Mouse (Mus musculus) thymus, postnatal 14 days (tissue): Measurements from ENCODE around the gene Dnajb1.

ENCODE experiments used
- DNase-seq: peaks from one replicate; pipeline ENCODE4 v3.0.0; 2021

The Dnajb1 gene

GRCm38 (mm10) chr8:83613695-83614094, 5.7 kb downstream of the Dnajb1 start:
- no peak for DNase-seq

DNA sequence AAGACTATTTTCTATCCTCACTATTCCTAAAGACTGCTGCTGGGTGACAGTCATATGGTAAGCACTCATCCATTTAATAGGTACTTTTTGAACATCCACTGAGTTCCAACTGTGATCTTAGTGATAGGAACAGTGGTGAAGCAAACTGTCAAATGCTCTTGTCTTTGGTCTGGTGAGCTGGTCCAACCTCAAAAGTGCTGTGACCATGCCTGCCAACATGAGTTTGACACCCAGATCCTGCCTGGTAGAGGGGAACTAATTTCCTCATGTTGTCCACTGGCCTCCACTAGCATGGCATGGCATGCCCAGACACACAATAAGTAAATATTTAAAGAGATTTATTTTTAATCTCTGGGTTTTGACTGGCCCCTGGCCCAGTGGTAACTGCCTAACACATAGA, 8.6 kb downstream of the Dnajb1 start:
- DNase-seq = no peak

DNA sequence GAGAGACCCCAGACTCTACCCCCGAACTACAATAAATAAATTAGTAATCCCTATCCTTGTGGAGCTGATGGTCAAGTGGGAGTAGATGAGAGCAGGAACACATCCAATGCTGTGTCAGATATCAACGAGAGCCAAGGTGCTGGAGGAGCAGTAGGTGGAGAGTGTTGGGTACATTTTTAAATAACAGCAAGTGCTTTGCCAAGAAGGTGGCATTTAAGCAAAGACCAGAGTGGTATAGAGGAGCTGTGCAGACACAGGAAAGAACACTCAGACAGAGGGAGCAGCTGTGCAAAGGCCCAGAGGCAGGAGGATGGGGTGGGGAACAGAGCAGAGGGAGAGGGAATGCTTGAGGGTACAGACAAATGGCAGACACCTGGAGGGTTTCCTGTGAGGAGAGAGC, 9.1 kb downstream of the Dnajb1 start:
- DNase-seq = no peak

DNA sequence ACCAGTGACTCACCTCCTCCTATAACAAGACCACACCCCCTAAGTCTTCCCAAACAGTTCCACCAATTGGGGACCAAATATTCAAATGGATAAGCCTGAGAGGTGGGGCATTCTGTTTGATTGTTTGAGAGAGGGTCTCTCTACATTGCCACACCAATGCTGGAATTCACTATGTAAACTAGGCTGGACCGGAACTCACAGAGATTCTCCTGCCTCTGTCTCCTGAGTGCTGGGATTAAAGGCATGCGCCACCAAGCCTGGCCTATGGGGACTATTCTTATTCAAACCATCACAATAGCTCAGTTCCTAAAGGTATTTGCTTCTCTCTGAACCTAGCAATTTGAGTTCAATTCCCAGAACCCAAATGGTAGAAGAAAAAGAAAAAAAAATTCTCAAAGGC, 10.6 kb downstream of the Dnajb1 start:
- no peak for DNase-seq

DNA sequence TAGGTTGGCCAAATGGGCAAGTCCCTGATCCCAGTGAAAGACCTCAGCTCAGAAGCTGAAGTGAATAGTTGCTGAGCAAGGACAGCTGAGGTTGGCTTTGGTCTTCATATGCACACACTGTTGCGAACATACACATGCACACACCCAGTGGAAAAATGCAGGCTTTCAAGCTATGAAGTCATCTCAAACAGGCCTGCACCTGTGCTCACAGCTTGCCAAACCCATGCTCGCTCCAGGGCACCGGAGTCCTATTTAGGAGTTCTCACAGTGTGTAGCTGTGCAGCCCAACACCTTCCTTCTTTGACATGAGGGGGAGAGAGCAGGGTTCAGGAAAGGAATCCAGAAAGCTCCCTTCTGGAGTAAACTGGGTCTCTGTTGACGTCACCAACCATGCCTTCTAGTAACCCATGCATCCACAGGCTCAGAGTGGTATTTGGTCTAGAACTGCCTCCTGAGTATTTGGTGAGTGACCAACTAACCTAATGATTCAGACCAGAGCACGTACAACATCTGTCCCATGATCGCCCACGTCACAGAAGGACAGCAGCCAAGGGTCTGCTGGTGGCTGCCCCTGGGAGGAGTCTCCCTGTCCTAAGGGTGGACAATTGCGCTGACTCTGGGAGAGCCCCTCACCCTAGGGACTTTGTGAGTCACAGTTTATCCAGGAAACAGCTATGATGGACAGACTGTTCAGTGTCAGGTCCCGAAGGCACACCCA, 11.7 kb downstream of the Dnajb1 start:
- DNase-seq = peak; percentile 67

- DNase-seq = no peak
Measured at GRCm38 (mm10) chr8:83621691-83622388, 13.8 kb downstream of the Dnajb1 start.

DNA sequence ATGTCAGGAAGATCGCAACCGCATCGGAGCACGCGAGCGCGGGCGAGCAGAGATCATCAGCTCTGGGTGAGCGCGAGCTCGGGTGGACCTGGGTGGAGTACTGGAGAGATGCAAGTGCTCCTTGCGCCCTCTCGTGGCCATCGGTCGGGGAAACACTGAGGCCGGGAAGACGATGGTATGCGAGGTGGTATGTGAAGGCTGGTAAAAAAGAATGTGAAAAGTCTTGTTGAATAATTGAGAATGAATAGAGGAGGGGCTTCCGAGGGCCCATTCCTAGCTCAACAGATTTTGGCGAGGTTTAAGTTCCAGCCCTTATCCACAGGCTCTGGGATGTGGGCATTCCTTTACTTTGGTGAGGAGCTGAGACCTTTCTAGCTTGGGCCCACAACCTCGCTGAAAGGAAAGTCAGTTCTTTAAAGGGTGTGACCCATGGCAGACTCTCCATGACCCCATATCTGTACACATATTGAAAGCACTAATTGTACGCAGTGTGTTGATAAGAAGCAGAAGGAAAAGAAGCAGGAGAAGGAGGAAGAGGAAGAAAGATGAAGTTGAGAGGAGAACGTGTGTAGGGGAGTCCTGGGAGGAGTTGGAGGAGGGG, 14.5 kb downstream of the Dnajb1 start:
- DNase-seq = peak; percentile 94

DNA sequence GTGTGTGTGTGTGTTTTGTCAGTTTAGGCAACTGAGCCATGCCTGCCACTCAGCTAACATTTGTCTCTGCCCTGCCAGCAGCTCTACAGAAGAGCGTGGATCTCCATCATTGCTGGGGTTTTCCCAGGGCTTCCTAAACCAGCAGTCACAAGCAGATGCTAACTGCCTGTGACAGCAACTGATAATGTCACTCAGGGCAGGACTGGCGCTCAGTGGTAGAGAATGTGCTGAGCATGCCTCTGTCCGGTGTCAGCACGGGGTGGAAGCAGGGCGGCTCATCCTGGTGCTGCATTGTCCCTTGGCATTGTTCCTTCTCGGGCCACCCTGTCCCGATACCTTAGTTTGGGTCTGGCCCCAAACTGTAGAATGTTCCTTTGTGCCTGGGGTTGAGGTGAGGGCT, 15.6 kb downstream of the Dnajb1 start:
- DNase-seq = no peak

DNA sequence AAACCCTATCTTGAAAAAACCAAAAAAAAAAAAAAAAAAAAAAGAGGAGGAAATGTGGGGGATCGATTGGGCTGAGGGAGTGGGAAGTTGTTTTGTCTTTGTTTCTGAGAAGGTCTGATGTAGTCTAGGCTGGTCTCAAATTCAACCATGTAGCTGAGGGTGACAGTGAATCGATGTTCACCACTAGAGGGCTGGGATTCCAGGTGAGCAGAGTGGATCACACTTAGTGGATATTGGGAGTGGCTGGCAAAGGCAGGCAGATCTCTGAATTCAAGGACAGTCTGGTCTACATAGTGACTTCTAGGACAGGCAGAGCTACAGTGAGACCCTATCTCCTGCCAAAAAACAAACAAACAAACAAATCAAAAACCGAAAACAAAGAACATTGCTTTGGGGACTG, 16.7 kb downstream of the Dnajb1 start:
- peak; percentile 29 for DNase-seq

DNA sequence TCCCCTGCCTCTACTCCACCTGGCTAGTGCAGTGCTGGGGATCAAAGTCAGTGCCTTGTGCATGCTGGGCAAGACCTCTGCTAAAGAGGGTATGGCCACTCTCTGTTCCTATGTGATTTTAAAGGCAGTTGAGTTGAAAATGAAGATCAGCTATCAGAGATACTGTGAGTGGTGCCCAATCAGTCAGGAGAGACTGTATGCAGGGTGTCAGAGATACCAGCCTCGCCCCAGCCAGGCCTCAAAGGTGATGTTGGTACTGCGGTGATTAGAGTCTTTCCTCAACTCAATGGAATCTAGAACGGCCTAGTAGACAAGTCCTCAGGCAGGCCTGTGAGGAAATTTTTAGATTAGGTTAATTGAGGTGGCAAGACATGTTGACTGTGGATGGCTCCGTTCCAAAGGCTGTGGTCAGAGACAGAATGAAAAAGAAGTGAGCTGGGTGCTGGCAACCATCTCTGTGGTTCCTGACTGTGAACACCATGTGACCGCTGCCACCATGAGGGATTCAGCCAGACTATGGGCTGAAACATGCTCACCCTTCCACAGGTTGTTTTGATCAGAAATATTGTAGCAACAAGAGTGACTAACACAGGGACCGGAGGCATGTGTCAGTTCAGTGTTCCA, 17.8 kb downstream of the Dnajb1 start:
- DNase-seq = no peak

DNA sequence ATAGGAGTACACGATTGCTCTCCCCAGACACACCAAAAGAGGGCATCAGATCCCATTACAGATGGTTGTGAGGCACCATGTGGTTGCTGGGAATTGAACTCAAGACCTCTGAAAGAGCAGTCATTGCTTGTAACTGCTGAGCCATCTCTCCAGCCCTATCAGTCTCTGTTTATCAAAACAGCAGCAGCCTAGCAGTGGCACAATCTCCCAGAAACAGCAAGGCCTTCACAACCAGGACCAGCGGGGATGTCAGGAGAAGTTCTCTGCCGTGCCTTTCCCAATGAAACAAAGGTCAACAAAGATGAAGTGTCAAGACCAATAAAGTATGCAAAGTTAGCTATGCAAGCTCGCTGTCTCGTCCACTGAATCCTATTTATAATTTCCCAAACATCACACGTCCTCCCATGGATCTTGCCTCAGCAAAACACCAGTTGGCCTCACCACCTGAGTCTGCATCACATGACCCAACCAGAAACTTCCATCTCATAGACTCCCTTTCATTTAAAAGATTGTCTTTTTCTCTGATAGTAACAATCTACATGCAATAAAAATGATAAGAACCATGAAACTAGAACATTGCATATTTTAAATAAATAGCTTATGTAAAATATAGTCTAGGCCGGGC, 24.2 kb downstream of the Dnajb1 start:
- no peak for DNase-seq

- no peak for DNase-seq
Measured at GRCm38 (mm10) chr8:83638856-83639255, 30.9 kb downstream of the Dnajb1 start.

DNA sequence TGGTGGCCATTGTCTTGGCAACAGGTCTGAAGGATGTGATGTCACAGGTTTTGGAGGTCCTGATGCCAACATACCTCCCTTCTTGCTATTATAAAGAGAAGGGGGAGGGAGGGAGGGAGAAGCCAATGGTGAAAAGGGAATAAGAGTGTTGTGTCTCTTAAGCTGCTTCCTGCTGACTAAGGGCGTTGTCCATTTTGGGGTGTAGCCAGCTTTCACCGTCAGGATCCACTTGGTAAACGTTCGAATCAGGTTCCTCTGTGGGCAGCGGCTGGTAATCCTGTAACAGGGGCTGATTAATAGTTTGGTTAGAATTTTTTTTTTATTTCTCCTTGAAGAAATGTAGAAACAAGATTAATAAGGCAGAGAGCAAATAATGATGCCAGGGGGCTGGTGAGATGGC, 31.7 kb downstream of the Dnajb1 start:
- no peak for DNase-seq

DNA sequence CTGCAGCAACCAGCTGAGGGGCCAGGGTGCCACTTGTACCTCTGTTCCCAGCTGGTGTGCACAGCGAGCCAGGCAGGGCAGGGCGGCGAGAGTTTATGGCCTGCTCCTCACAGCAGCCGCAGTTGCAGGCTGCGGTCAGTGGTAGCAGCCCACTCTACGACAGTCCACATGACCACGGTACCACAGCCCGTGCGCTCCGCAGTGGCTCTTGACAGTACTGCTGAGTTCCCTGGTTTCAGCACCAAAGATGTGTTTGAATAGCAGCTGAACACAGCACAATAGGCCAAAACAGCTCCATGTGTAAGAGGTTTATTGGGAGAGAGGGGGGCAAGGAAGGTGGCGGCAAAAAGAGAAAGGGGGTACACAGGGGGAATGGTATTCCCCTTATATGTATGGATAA, 39.5 kb downstream of the Dnajb1 start:
- no peak for DNase-seq

DNA sequence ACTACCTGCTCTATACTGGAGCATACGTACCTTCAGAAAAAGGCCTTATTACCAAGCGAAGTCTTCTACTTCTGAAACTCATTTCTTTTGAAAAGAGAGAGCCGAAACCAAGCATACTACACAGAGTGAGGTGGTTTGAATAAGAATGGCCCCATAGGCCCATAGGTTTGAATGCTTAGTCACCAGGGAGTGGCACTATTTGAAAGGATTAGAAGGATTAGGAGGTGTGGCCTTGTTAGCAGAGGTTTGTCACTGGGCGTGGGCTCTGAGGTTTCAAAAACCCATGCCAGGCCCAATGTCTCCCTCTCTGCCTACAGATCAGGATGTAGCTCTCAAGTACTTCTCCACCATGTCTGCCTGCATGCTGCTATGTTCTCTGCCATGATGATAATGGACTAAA, 40.0 kb downstream of the Dnajb1 start:
- DNase-seq = no peak

GRCm38 (mm10) chr8:83649699-83650098, 41.7 kb downstream of the Dnajb1 start:
- DNase-seq = no peak

- DNase-seq = peak; percentile 97
Measured at GRCm38 (mm10) chr8:83652030-83652743, 44.2 kb downstream of the Dnajb1 start, which contains the start of gene Gipc1. Gipc1 (plus strand) TSS chr8:83652677.

DNA sequence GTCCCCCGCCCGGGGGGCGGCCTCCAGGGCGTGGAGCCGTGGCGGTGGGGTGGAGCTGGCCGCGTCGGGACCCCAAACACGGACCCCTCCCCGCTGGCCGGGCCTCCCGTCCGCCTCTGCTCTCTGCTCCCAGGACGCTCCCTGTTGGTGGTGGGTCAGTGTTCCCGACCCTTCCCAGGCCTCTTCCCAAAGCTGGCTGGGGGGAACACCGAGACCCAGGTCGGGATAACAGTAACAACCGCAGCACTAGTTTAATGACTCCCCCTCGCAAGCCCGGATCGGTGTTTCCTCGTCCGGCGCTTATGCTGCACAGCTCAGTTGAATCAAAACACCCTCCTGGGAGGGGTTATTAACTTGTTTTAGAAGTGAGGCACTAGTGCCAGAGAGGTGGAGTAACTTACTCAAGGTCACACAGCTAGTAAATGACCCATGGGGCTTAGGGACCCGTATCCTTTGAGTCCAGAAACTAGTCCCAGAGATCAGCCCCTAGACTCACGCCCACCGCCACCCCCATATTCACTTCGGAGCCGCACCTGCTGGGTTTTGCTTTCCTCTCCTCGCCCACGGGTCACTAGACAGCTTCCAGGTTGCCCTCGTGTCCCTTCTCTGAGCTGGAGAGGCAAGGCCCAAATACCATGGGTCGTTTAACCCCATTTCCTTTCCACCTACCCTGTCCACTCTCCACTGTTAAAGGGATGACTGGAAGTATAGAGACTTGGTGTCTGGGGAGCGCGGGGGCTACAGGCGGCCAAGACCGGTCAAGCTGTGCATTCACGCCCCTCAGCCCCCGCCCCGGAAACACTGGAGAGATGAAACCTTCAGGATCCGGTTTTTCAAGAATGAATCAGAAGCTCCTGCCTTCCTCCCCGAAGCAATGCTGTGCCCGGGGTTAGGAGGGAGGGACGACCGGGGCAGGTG, 45.0 kb downstream of the Dnajb1 start:
- peak; percentile 53 for DNase-seq

GRCm38 (mm10) chr8:83653662-83654017, 45.6 kb downstream of the Dnajb1 start:
- DNase-seq = no peak

GRCm38 (mm10) chr8:83654725-83655124, 46.7 kb downstream of the Dnajb1 start:
- DNase-seq = no peak

DNA sequence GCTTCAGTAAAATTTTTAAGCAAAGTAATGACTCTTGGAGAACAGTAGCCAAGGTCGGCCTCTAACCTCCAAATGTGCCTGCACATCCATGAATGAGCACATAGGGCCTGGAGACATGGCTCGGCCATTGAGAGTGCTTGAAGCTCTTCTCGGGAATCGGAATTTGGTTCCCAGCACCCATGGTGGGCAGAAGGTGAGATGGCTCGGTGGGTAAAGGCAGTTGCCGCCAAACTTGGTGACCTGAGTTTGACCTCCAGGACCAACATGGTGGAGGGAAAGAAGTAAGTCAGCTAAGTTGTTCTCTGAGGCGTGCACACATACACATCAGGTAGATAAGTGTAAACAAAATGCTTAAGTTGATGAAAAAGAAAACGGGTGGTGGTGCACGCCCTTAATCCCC, 48.0 kb downstream of the Dnajb1 start:
- DNase-seq = no peak
